Mouse (Mus musculus) liver, adult 2 months (tissue): ENCODE results near the gene Dbi. TPM values are rescaled to one million over a fixed set of nuclear protein-coding genes. Genes with fewer than 3 reads are reported as not detected.
A peak's percentile ranks its signal among the peaks of the same experiment; 100 is the strongest.

Source experiments
- DNase-seq: peaks from one replicate; pipeline ENCODE4 v3.0.0-alpha.2; 2011; ENCODE audit warnings: low read depth, low spot score; ENCODE audit errors: extremely low read depth
- H3K27ac ChIP-seq: fragments of 200-500 bp; replicated peaks from 2 replicates; pipeline ENCODE4 v1.5.1; 2012; ENCODE audit warnings: low read depth, mild to moderate bottlenecking, control low read depth, inconsistent platforms, low read length; ENCODE audit not compliant: insufficient read depth
- H3K27me3 ChIP-seq: fragments of 200-500 bp; 2 replicates; pipeline ENCODE4 v1.6.1; 2012; ENCODE audit warnings: mild to moderate bottlenecking, moderate library complexity, low read length, inconsistent platforms; ENCODE audit not compliant: control insufficient read depth, insufficient read depth
- H3K36me3 ChIP-seq: fragments of 200-500 bp; 2 replicates; pipeline ENCODE4 v1.6.1; 2012; ENCODE audit warnings: low read length, inconsistent platforms; ENCODE audit not compliant: control insufficient read depth, insufficient read depth
- H3K4me1 ChIP-seq: fragments of 200-500 bp; 2 replicates; pipeline ENCODE4 v1.6.1; 2011; ENCODE audit warnings: low read length; ENCODE audit not compliant: control insufficient read depth, insufficient read depth
- H3K4me3 ChIP-seq: fragments of 200-500 bp; 2 replicates; pipeline ENCODE4 v1.5.1; 2011; ENCODE audit warnings: low read depth, mild to moderate bottlenecking, control low read depth, low read length, moderate library complexity; ENCODE audit not compliant: insufficient read depth
- H3K79me2 ChIP-seq: fragments of 200-500 bp; 2 replicates; pipeline ENCODE4 v1.6.1; 2012; ENCODE audit warnings: inconsistent platforms, mild to moderate bottlenecking, low read length, moderate library complexity; ENCODE audit not compliant: control insufficient read depth, insufficient read depth
- H3K9ac ChIP-seq: fragments of 200-500 bp; 2 replicates; pipeline ENCODE4 v1.6.1; 2012; ENCODE audit warnings: low read depth, mild to moderate bottlenecking, control low read depth, inconsistent platforms, low read length
- CTCF ChIP-seq: fragments of 200-500 bp; IDR thresholded peaks from 2 replicates; pipeline ENCODE4 v1.5.1; 2011; ENCODE audit warnings: low read depth, low read length, control low read depth
- POLR2A ChIP-seq: fragments of 200-500 bp; IDR thresholded peaks from 2 replicates; pipeline ENCODE4 v1.6.1; 2011; ENCODE audit warnings: low read length, control low read depth; ENCODE audit not compliant: insufficient read depth; ENCODE audit errors: extremely low read depth
- WGBS: fragments of 180-500 bp; shearing (Covaris S2); methylation state at CpG from one replicate; pipeline ENCODE4 v1.1.7; 2018; 5-methylcytosine and 5-hydroxymethylcytosine counted together
- polyA plus RNA-seq: library from polyadenylated mRNA; depleted of rRNA; stranded (reverse); fragments of >200 nt; gene quantifications from 2 replicates; pipeline ENCODE4 v1.2.3, GENCODE M21; 2012
- total RNA-seq: library from RNA; depleted of rRNA; stranded (reverse); fragments of >200 nt; gene quantifications from 2 replicates; pipeline ENCODE4 v1.2.3, GENCODE M21; 2014

The Dbi gene
- total and polyA plus RNA-seq, 2 experiments = 1,632 to 1,850 TPM

GRCm38 (mm10) chr1:120119389-120119788 lies 1.5 kb downstream of the Dbi start:
- 28% methylated on average over 4 of the region's 4 CpGs for WGBS
- H3K36me3 ChIP-seq = peaks cover 31% of the 10 kb centered on the region
- H3K79me2 ChIP-seq = peaks cover 13% of the 10 kb centered on the region; the same call in 1 of the 2 replicates
- peak overlapping the region; percentile 75 for H3K27ac ChIP-seq
- peak overlapping the region; percentile 66 for H3K4me3 ChIP-seq
- peak; percentile 37 for DNase-seq
- peaks cover 18% of the 10 kb centered on the region for H3K4me1 ChIP-seq
- H3K9ac ChIP-seq = peak overlapping the region; percentile 58
- H3K27me3 ChIP-seq = no peaks in the 10 kb centered on the region
- no peak for TF ChIP-seq CTCF
- TF ChIP-seq POLR2A = no peak

- WGBS = 24% methylated on average over 2 of the region's 2 CpGs
- H3K36me3 ChIP-seq = peaks cover 35% of the 10 kb centered on the region
These were observed 2.0 kb downstream of the Dbi start for GRCm38 (mm10) chr1:120118854-120119253.

GRCm38 (mm10) chr1:120116106-120116505 lies 4.8 kb downstream of the Dbi start:
- no peaks in the 10 kb centered on the region for H3K27me3 ChIP-seq
- WGBS = 18% methylated on average over 11 of the region's 11 CpGs
- H3K27ac ChIP-seq = peak overlapping the region; percentile 59
- TF ChIP-seq POLR2A (no peak), CTCF (no peak)
- no peak overlapping the region for H3K4me3 ChIP-seq
- peak; percentile 96 for DNase-seq
- H3K4me1 ChIP-seq = peaks cover 16% of the 10 kb centered on the region
- peaks cover 11% of the 10 kb centered on the region; the same call in 1 of the 2 replicates for H3K79me2 ChIP-seq
- no peak overlapping the region for H3K9ac ChIP-seq
- H3K36me3 ChIP-seq = peaks cover 50% of the 10 kb centered on the region

More at GRCm38 (mm10) chr1:120118854-120119253, 2.0 kb downstream of the Dbi start:
- peak; percentile 43 for DNase-seq
- Histone ChIP-seq H3K9ac (peak overlapping the region; percentile 58), H3K27ac (peak overlapping the region; percentile 75), H3K27me3 (no peaks in the 10 kb centered on the region), H3K4me1 (peaks cover 16% of the 10 kb centered on the region), H3K79me2 (peaks cover 13% of the 10 kb centered on the region; the same call in 1 of the 2 replicates), H3K4me3 (peak overlapping the region; percentile 66)
- no peak for TF ChIP-seq CTCF

- Histone ChIP-seq H3K27me3 (no peaks in the 10 kb centered on the region), H3K4me1 (peaks cover 16% of the 10 kb centered on the region), H3K27ac (peak overlapping the region; percentile 59), H3K9ac (no peak overlapping the region), H3K4me3 (no peak overlapping the region), H3K36me3 (peaks cover 50% of the 10 kb centered on the region), H3K79me2 (peaks cover 11% of the 10 kb centered on the region; the same call in 1 of the 2 replicates)
- 32% methylated on average over 9 of the region's 9 CpGs for WGBS
- DNase-seq = peak; percentile 96
- TF ChIP-seq CTCF = no peak
- no peak for TF ChIP-seq POLR2A
These were observed 5.2 kb downstream of the Dbi start for GRCm38 (mm10) chr1:120115671-120116081.

- Histone ChIP-seq H3K4me3 (no peak overlapping the region), H3K27ac (0 out of 2 replicates have a peak overlapping the region, but pooled peaks have one; percentile 4), H3K9ac (no peak overlapping the region), H3K27me3 (no peaks in the 10 kb centered on the region), H3K4me1 (peaks cover 10% of the 10 kb centered on the region), H3K36me3 (peaks cover 36% of the 10 kb centered on the region), H3K79me2 (no peaks in the 10 kb centered on the region)
- DNase-seq = peak; percentile 37
- no peak for TF ChIP-seq POLR2A
- TF ChIP-seq CTCF = no peak
- 79% methylated on average over 12 of the region's 12 CpGs for WGBS
These were observed 8.4 kb downstream of the Dbi start for GRCm38 (mm10) chr1:120112251-120113187.
